Mouse (Mus musculus) stomach, postnatal 0 days (tissue): ENCODE data around the gene Cmya5. TPM values are rescaled to one million over a fixed set of nuclear protein-coding genes. Genes with fewer than 3 reads are reported as not detected.

Experiments
- ATAC-seq: fragments of 200-750 bp; cut with Nextera tagmentation; 2 replicates; pipeline ENCODE4 v1.8.0; 2017; ENCODE audit not compliant: low FRiP score, low TSS enrichment
- DNase-seq: peaks from one replicate; pipeline ENCODE4 v3.0.0-alpha.2; 2016; ENCODE audit warnings: low spot score
- H3K27ac ChIP-seq: fragments of 300-500 bp; sonication (generic); replicated peaks from 2 replicates; pipeline ENCODE4 v1.5.1; 2014; ENCODE audit warnings: mild to moderate bottlenecking, control low read depth
- H3K27me3 ChIP-seq: fragments of 300-500 bp; sonication (generic); 2 replicates; pipeline ENCODE4 v1.6.1; 2014; ENCODE audit warnings: low read length; ENCODE audit not compliant: control insufficient read depth, insufficient read depth
- H3K36me3 ChIP-seq: fragments of 300-500 bp; sonication (generic); 2 replicates; pipeline ENCODE4 v1.6.1; 2014; ENCODE audit warnings: low read length, mixed read lengths; ENCODE audit not compliant: control insufficient read depth, insufficient read depth
- H3K4me1 ChIP-seq: fragments of 300-500 bp; sonication (generic); replicated peaks from 2 replicates; pipeline ENCODE4 v1.6.1; 2014; ENCODE audit warnings: antibody characterized with exemption; ENCODE audit not compliant: control insufficient read depth, insufficient read depth
- H3K4me2 ChIP-seq: fragments of 300-500 bp; sonication (generic); replicated peaks from 2 replicates; pipeline ENCODE4 v1.6.1; 2014; ENCODE audit warnings: low read depth, mild to moderate bottlenecking, control low read depth, moderate library complexity
- H3K4me3 ChIP-seq: fragments of 300-500 bp; sonication (generic); 2 replicates; pipeline ENCODE4 v1.5.1; 2014; ENCODE audit warnings: low read depth, low read length, control low read depth
- H3K9ac ChIP-seq: fragments of 300-500 bp; sonication (generic); 2 replicates; pipeline ENCODE4 v1.6.1; 2014; ENCODE audit warnings: mild to moderate bottlenecking, low read length, control low read depth, mixed read lengths
- H3K9me3 ChIP-seq: fragments of 300-500 bp; sonication (generic); 2 replicates; pipeline ENCODE4 v1.6.1; 2016; ENCODE audit warnings: low read length; ENCODE audit not compliant: control insufficient read depth
- CTCF ChIP-seq: IDR thresholded peaks from 2 replicates; pipeline ENCODE4 v1.5.1; 2016; ENCODE audit warnings: antibody characterized with exemption, low read depth, mild to moderate bottlenecking, moderate library complexity
- EP300 ChIP-seq: optimal IDR thresholded peaks from 2 replicates; pipeline ENCODE3; 2016; ENCODE audit warnings: antibody characterized with exemption
- WGBS: fragments of 180-500 bp; shearing (Covaris S2); extraction: QIAGEN DNeasy Blood & Tissue Kit; methylation state at CpG from one replicate; pipeline ENCODE4 v1.1.7; 2014; 5-methylcytosine and 5-hydroxymethylcytosine counted together
- polyA plus RNA-seq: library from polyadenylated mRNA; unstranded; fragments of >200 nt; fragmentation: Nextera tagmentation; extraction: Ambion mirVana; gene quantifications from 2 replicates; pipeline ENCODE4 v1.2.1, GENCODE M21; 2015

Gene Cmya5
- polyA plus RNA-seq, 1 experiment from 2014 or later: 0.13 TPM

DNA sequence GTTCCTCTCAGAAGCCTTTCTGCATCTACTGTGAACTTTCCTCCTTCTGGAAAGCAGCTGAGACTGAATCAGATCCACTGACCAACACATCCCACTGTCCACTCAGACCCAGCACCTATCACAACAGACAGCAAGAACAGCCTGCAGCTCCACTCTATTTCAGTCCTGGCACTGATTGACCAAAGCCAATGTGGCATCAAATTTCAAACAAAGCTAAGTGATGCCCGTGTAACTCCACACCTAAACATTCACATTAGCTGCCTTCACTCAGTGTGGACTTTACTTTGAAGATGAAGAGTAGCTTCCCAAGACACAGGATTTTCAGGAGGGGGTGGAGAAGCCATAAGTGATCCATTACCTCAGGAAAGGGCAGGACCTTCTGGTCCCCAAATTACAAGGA, 122.4 kb downstream of the Cmya5 start:
- Histone ChIP-seq H3K36me3 (no peaks in the 10 kb centered on the region), H3K4me1 (no peaks in the 10 kb centered on the region), H3K9me3 (no peaks in the 10 kb centered on the region), H3K9ac (no peak overlapping the region), H3K4me2 (no peak overlapping the region), H3K4me3 (no peak overlapping the region), H3K27ac (no peak overlapping the region), H3K27me3 (no peaks in the 10 kb centered on the region)
- 8% methylated on average over 1 of the region's 1 CpGs for WGBS
- TF ChIP-seq EP300 (no peak), CTCF (no peak)
- ATAC-seq: no peak
- no peak for DNase-seq

DNA sequence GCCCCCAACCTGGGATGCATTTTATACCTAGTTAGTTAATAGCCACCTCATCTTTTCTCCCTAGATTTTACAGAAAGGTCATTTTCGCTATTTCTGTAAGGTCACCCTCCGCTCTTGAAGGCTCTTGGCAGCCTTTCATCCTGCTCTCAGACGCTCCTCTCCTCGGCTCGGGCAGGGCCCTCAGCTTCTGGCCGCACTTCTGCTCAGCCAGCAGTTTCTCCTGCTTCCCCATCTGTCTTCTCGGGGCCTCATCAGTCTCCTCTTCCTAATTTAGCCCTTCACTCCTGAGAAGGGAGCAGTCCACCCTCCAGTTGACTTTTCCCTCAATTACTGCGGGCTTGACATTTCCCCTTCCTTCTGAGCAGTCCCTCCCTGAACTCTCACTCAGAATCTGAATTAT, 131.6 kb downstream of the Cmya5 start:
- no peak for ATAC-seq
- Histone ChIP-seq H3K9me3 (no peaks in the 10 kb centered on the region), H3K4me3 (no peak overlapping the region), H3K4me2 (no peak overlapping the region), H3K27ac (no peak overlapping the region), H3K9ac (no peak overlapping the region), H3K4me1 (no peaks in the 10 kb centered on the region), H3K27me3 (no peaks in the 10 kb centered on the region), H3K36me3 (no peaks in the 10 kb centered on the region)
- DNase-seq: no peak
- WGBS: 56% methylated on average over 8 of the region's 8 CpGs
- no peak for TF ChIP-seq EP300
- TF ChIP-seq CTCF: no peak

DNA sequence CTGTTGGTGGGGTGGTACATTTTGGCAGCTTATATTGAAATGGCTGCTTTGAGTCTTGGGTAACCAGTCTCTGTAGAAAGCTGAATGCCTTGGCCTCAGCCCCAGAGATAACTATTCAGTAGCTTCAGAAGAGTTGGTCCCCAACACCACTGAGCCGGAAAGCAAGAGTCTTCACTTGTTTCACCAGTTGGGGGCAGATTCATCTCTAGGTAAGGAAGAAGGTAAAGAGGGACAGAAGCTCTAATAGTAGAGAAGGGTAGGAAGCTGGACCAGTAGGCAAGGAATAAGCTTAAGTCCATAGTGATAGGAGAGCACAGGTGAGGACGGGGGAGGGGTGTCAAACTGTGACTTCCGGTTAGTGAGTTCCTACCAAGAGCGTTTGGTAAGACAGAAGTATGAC, 133.2 kb downstream of the Cmya5 start:
- no peaks in the 10 kb centered on the region for H3K9me3 ChIP-seq
- 86% methylated on average over 4 of the region's 4 CpGs for WGBS
- DNase-seq (no peak), ATAC-seq (no peak)
- no peaks in the 10 kb centered on the region for H3K36me3 ChIP-seq
- H3K27me3 ChIP-seq: no peaks in the 10 kb centered on the region
- no peaks in the 10 kb centered on the region for H3K4me1 ChIP-seq
- TF ChIP-seq EP300 (no peak), CTCF (no peak)
- H3K4me3 ChIP-seq: no peak overlapping the region
- H3K4me2 ChIP-seq: no peak overlapping the region
- H3K27ac ChIP-seq: no peak overlapping the region
- H3K9ac ChIP-seq: no peak overlapping the region

DNA sequence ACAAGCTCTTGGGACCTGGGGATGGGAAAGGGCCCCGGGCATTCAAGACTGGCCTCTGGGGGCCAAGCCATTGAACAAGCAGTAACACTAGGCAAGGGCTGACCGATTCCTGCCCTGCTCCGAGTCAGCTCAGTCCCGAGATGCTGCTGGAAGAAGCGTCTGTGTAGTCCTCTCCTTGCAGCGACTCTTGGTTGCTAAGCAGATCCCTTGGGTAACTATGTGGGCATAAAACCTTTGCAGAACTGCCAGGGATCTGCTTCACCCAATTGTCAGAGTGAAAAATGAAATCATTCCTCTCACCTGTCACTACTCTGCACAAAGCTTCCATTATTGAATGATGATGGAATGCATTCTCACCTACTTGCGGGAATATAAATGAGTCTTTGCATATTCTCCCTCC, 134.0 kb downstream of the Cmya5 start:
- no peaks in the 10 kb centered on the region for H3K36me3 ChIP-seq
- H3K4me1 ChIP-seq: no peaks in the 10 kb centered on the region
- no peak overlapping the region for H3K4me3 ChIP-seq
- H3K27me3 ChIP-seq: no peaks in the 10 kb centered on the region
- no peak overlapping the region for H3K4me2 ChIP-seq
- H3K27ac ChIP-seq: no peak overlapping the region
- no peak for DNase-seq
- no peak overlapping the region for H3K9ac ChIP-seq
- TF ChIP-seq EP300 (no peak), CTCF (no peak)
- ATAC-seq: no peak
- 74% methylated on average over 7 of the region's 7 CpGs for WGBS
- H3K9me3 ChIP-seq: no peaks in the 10 kb centered on the region

DNA sequence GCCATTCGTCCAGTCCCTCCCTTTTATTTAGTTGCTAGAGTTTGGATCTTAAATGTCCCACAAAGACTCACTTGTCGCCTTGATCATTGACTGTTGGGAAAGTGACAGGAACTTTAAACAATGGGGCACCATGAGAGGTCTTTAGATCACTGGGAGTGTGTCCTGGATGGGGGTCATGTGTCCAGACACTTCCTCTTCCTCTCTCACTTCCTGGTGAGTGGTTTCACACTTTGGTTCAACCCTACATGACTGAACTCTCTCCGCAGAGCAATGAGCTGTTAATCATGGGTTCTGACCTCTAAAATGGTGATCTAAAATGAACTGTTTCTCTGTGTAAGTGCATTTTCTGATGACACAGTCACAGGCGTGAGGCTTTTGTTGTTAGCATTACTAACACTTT, 137.4 kb downstream of the Cmya5 start:
- H3K36me3 ChIP-seq: no peaks in the 10 kb centered on the region
- no peaks in the 10 kb centered on the region for H3K4me1 ChIP-seq
- no peak overlapping the region for H3K27ac ChIP-seq
- TF ChIP-seq EP300 (no peak), CTCF (no peak)
- ATAC-seq (no peak), DNase-seq (no peak)
- no peak overlapping the region for H3K4me3 ChIP-seq
- H3K9me3 ChIP-seq: no peaks in the 10 kb centered on the region
- WGBS: 77% methylated on average over 4 of the region's 4 CpGs
- H3K9ac ChIP-seq: no peak overlapping the region
- no peak overlapping the region for H3K4me2 ChIP-seq
- no peaks in the 10 kb centered on the region for H3K27me3 ChIP-seq

DNA sequence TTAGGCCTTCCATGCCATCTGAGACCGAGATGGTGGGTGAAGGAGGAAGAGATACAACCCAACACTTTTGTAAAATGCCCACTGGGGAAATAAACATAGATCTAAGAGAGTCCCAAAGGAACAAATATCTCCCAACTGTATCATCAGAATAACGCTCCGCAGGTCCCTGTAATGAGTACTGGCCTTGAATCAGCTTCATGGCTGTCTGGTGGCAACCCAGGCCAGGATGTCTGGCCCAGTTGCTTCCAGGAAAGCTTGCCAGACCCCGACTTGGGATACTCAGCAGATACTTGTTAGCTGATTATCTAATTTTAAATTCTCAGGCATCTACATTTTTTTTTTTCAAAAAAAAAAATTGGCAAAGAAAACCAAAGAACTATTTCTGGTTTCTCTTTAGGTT, 138.2 kb downstream of the Cmya5 start:
- Histone ChIP-seq H3K9me3 (no peaks in the 10 kb centered on the region), H3K9ac (no peak overlapping the region), H3K27me3 (no peaks in the 10 kb centered on the region), H3K4me3 (no peak overlapping the region), H3K4me1 (no peaks in the 10 kb centered on the region), H3K4me2 (no peak overlapping the region), H3K36me3 (no peaks in the 10 kb centered on the region), H3K27ac (no peak overlapping the region)
- TF ChIP-seq EP300 (no peak), CTCF (no peak)
- no peak for ATAC-seq
- no peak for DNase-seq
- 76% methylated on average over 4 of the region's 4 CpGs for WGBS
